Mouse (Mus musculus) c-Kit-negative CD71-positive TER-119-positive erythroid progenitor cells, embryonic 14.5 days (primary cell): Measurements from ENCODE around the gene Prpsap2.
"Not testable (repeated sequence)": the region's sequence is repeated elsewhere in the genome, so short reads cannot be mapped to it uniquely, and the experiment has no call there.

Source experiments
- DNase-seq: peaks from one replicate; pipeline ENCODE4 v3.0.0-alpha.2; 2013; ENCODE audit warnings: low read depth, low spot score

The Prpsap2 gene

DNA sequence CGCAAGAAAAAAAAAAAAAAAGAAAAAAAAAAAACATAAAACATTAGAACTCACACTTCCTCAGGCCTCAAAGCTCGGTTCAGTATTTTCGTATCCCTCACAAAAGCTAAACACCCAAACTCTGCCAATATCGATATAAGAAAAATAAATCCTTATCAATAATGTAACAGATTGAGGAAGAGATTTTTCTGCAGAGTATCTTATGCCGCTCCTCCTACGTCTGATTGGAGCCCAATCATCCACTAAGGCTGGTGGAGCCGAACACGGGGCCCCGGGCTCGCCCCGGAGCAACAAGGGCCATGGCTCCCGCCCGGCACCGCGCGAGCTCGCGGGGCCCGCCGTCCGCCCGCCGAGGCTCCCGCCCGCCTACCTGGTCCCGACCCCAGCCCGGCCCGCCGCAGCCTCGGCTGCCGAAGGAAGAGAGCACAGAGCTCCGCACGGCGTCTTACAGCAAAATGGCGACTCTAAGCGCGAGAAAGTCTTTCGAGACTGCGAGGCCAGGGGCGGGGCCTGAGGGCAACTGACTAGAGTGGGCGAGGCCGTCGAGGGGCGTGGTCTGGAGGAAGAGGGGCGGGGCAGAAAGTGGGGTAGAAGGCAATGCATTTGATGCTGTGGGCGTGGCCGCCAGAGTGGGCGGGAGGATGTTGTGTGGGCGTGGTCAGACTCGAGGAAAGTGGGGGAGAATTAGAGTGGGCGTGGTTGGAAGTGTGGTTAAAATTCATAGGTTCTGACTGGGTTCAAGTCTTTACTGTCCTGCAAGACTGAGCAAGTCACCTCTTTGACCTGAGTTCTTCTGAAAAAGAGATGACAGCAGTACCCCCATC lies at the start of gene Prpsap2:
Prpsap2 (minus strand) TSS at position 505 of the 824 bp plus-strand sequence.
- peak; percentile 94 for DNase-seq

GRCm38 (mm10) chr11:61809793-61810192 lies 47.9 kb upstream of the Prpsap2 start:
- DNase-seq, result no peak

- no peak for DNase-seq
Measured at GRCm38 (mm10) chr11:61808551-61809117, 46.7 kb upstream of the Prpsap2 start.

DNA sequence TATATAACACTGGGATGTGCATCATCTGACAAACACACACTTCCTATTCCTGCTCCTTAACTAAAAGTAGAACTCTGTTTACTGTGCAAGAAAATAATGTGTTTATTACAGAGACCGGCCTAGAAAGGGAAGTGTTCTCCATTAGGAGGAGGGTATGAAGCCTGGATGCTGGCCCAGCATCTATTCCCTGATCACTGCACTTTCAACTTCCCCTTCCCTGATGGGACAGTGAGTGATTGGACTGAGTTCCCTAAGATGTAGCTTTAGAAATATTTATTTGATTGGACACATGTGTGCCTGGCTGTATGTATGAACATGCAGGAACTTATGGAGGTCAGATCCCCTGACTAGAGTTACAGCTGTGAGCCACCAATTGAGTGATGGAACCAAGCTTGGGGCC lies 31.6 kb upstream of the Prpsap2 start:
- DNase-seq, result no peak

GRCm38 (mm10) chr11:61788550-61788949 lies 26.7 kb upstream of the Prpsap2 start:
- no peak for DNase-seq

GRCm38 (mm10) chr11:61782526-61782925 lies 20.6 kb upstream of the Prpsap2 start:
- not testable (repeated sequence) for DNase-seq

GRCm38 (mm10) chr11:61774551-61775149 lies 12.8 kb upstream of the Prpsap2 start:
- DNase-seq, result no peak

DNA sequence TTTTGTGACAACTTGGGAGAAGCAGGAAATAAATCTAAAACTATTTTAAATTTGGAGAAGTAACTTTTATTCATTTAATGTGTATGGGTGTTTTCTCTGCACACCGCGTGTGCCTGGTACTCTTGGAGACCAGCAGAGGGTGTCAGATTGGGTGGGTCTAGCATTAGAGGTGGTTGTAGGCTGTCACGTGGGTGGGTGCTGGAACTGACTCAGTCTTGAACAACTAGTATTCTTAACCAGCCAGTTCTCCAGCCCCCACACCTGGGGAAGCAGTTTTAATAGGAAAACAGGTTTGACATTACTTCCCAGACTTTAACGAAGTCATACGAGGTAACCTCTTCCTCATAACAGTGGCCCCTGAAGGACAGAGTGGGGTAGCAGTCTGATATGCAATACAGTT lies 1.4 kb downstream of the Prpsap2 start:
- DNase-seq, result no peak

DNA sequence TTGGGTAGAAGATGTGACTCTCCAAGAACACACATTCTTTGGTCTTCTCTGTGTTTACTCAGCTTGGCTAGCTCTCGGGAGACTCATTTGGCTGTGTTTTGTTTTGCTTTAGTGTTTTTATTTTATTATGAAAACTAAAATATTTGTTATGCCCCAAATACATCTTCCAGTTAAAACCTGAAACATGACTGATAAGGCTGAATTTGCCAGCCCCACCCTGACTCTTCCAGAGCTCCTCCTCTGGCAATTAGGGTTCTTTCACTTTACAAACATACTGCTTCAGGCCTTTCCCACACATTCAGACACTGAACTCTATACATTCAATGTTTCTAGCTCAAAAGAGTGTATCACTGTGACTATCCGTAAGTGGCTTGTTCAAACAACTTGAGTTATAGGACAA lies 4.7 kb downstream of the Prpsap2 start:
- no peak for DNase-seq

DNA sequence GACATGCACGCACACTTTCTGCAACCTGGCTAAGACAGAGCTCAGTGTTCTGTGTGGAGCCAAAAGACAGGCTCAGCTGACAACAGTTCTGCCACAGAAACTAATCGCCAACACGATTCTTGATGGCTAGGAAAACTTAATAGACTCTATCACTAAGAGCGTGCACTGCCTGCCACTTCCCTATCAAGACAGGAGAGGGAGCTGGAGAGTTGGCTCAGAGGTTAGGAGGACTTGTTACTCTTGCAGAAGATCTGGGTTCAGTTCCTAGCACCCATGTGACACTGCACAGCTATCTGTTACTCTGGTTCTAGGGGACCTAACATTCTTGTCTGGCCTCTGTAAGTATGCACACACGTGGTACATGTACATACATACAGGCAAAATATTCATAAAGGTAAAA lies 10.3 kb downstream of the Prpsap2 start:
- DNase-seq, result no peak

DNA sequence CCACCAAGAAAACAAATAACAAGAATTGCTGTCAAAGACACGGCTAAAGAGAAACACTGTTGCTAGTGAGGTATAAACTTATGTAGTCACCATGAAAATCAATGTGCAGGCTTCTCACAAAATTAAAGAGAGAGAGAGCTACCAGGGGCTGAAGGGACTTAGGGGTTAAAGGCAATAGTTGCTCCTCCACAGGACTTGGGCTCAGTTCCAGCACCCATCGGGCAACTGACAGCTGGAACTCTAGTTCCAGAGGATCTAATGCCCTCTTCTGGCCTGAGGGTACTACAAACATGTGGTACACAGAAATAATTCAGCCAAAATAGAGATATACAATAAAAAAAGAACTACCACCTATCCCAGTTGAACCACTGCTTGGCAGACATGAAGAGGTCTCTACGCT lies 14.7 kb downstream of the Prpsap2 start:
- DNase-seq, result no peak

GRCm38 (mm10) chr11:61745781-61746180 lies 16.1 kb downstream of the Prpsap2 start:
- no peak for DNase-seq

DNA sequence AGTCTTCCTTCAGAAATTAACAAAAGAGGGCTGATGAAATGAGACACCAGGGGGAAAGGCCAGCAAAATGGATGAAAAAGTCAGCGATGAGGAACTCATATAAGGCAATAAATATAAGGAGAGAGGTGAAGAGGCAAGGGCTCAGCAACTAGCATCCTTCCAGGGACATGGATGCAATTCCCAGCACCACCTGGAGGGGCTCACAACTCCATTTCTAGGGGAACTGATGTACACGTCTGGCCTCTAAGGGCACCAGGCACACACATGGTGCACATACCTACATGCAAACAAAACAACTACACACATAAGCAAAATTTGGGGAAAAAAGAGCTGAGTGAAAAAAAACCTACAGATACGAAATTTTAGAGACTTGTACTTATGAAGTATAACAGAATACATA lies 17.4 kb downstream of the Prpsap2 start:
- DNase-seq, result no peak

DNA sequence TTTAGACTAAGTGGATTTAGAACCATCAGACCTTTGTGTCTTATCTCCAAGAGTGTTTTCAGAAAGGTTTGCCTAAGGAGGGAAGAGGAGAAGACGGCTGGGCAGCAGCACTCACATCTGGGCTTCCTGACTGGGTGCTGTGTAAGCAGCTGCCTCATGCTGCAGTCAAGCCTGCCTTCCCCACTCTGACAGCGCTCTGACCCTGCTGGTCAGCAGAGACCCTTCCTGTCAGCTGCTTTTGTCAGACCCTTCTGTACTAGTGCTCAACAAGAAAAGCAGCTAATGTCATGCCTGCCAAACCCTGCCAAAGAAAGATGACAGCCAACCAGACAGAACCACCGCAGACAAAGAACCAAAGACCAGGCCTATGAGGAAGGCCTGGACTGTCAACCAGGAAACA lies 18.1 kb downstream of the Prpsap2 start:
- no peak for DNase-seq

- no peak for DNase-seq
Measured at GRCm38 (mm10) chr11:61740500-61740899, 21.4 kb downstream of the Prpsap2 start.

DNA sequence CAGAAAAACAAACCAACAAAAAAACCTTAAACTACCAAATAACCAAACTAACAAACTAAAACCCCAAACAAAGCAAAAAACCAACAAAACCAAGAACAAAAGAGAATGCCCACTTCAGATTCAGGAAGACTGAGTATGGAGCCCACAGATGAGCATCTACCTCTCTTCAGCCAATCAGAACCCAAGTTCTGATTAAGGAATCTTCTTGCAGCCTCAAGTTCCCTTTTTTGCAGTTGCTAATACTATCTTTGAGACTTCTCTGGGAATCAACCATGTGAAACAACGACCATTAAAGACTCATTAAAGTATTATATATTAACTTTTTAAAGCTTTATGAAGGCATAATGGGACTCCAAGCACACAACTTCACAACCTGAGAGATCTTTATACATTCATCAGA lies 24.6 kb downstream of the Prpsap2 start:
- DNase-seq, result no peak

DNA sequence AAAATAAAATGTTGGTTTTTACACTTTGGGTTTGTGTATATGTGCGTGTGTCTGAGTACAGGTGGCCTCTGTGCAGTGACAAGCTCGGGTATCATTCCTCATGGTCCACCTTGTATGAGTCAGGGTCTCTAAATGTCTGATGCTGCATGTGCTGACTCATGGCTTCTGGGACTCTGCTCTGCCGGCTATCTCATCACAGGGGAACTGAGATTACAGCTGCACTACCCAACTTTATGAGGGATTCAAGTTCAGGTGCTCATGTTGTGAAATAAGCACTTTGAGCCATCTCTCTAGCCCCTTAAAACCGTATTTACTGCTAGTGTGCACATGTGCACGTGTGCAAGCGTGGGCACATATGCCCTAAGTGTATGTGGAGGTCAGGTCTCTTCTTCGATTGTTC lies 29.2 kb downstream of the Prpsap2 start:
- DNase-seq, result no peak

- no peak for DNase-seq
Measured at GRCm38 (mm10) chr11:61728037-61728436, 33.9 kb downstream of the Prpsap2 start.

DNA sequence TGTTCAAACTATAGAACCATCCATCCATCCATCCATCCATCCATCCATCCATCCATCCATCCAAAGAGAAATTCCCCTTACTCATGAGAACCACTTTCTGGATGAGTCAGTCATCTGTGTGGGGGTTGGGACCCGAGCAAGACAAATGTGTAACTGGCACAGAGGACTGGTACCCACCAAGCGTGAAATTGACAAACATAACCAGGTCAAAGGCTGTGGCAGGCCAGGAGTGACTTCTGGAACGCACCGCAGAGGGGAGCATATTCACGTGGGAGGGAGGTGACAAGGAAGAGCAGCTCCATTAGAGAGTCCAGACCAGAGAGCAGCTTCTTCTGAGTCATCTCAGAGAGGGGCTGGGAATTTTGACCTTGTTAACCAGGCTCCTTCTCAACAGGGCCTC lies 39.8 kb downstream of the Prpsap2 start:
- no peak for DNase-seq

DNA sequence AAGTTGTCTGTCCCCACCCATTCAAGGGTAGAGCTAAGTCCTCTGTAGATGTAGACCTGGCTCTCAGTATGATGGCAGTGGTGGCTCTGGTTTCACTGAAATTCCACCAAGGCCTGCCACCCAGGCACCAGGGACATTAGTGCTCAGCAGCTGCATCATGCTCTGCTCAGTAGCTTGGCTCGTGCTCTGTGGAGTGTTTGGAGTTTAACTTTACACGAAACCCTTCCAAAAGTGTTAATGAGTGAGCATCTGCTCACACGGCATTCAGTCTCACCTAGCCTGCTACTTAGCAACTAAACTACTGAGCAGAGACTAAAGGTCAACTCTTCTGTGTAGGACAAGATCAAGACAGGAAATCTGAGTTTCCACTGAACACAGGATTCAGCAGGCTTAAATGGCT lies 41.3 kb downstream of the Prpsap2 start, which contains the start of gene Slc5a10:
Slc5a10 (minus strand) TSS at position 191 of the 400 bp plus-strand sequence.
- no peak for DNase-seq

DNA sequence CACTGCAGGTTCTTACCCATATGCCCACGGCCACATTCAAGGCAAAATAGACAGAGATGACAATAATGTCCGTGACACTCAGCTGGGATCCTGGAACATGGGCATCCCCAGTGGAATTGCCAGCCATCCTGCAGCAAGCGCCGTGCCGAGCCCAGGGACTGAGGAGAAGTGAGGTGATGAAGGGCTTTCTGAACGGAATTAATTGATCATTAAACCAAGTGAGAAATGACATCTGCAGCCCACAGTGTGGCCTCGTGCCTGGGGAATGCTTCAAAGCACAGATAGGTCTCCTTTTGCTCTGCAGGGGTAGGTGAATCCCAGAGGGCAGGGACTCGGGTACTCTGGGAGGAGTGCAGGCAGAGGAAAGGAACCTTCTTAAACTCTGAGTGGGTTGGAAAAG lies 42.1 kb downstream of the Prpsap2 start:
- no peak for DNase-seq

GRCm38 (mm10) chr11:61719387-61719786 lies 42.5 kb downstream of the Prpsap2 start:
- DNase-seq, result no peak

- no peak for DNase-seq
Measured at GRCm38 (mm10) chr11:61717990-61718389, 43.9 kb downstream of the Prpsap2 start.
